Mouse (Mus musculus): ENCODE measurements around the gene Ptprs. TPM values are rescaled to one million over a fixed set of nuclear protein-coding genes. Genes with fewer than 3 reads are reported as not detected.

Gene Ptprs
- polyA plus RNA-seq, 1 experiment from 2014 or later: 44.7 TPM

DNA sequence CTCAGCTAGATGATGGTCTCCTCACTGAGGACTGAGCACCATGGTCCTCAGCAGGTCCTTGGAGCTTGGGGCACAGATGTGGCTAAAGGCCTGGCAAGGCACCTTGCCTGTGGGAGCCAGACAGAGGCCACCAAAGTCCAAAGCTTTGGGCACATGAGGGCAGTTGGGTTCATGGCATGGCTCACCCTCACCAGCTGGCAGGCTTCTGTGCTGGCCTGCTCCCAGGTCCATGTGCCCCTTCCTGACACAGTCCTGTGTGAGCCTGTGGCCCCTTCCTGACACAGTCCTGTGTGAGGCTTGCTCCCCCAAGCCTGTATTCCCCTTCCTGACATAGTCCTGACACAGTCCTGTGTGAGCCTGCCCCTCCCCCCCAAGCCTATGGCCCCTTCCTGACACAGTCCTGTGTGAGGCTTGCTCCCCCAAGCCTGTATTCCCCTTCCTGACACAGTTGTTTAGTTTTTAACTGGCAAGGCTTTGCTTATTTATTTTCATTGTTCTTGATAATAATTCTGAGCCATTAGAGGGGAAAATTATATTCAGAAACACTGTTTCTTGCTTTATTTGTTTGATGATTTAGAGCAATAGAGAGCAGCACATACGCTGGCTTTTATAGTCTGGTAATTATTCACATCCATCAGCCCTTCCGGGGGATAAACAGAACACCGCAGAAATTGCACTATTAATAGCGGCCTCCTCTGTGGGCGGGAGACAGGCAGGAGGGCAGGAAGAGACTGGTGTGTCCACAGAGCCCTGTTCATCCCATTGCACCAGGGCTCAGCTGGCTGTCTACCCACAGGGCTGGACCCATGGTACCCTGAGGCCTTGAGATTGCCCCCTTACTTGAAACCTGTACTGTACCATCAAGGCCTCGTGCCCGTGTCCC lies 110.3 kb downstream of the Ptprs start:
- H3K27me3 ChIP-seq (ENCODE audit: insufficient read depth, low read length): no peaks in the 10 kb centered on the region
- peaks cover 12% of the 10 kb centered on the region for H3K4me1 ChIP-seq (replicated peaks; ENCODE audit: insufficient read depth, low read length)
- H3K27ac ChIP-seq: 0 out of 2 replicates have a peak overlapping the region, but pooled peaks have one; percentile 6
- WGBS: 32% methylated on average over 7 of the region's 7 CpGs
- peaks cover 21% of the 10 kb centered on the region; the same call in 1 of the 2 replicates for H3K36me3 ChIP-seq (ENCODE audit: insufficient read depth, low read length)
- H3K4me3 ChIP-seq (replicated peaks; ENCODE audit: low read depth, low read length): no peak overlapping the region
- no peaks in the 10 kb centered on the region for H3K9me3 ChIP-seq (replicated peaks; ENCODE audit: low read length)
- H3K4me2 ChIP-seq (ENCODE audit: low read length): no peak overlapping the region
- TF ChIP-seq CTCF (IDR thresholded peaks at IDR 0.05; ENCODE audit: low read depth): no peak
- no peak; the same call in 1 of the 2 replicates for ATAC-seq (replicated peaks; ENCODE audit: low FRiP score, low read depth)
- DNase-seq (ENCODE audit: low spot score): peak; percentile 70
- H3K9ac ChIP-seq (ENCODE audit: low read depth, low read length): peak overlapping the region; percentile 3; the same call in 1 of the 2 replicates

Small RNA genes within 50 kb of the gene (microRNA-seq; reads per million reads assigned to microRNA genes)
- not detected for gene Mir6977

Other genes with a start within 250 kb of the Ptprs start
- 11.7 TPM in 2 replicates for gene Fem1a, start 219.7 kb downstream of the Ptprs start, polyA plus RNA-seq (2015; fragmentation: Nextera tagmentation; extraction: Ambion mirVana)
- 6.9 and 7.7 TPM in 2 replicates for gene Ticam1, start 199.7 kb downstream of the Ptprs start, polyA plus RNA-seq (2015; fragmentation: Nextera tagmentation; extraction: Ambion mirVana)
- 69.6 and 75.2 TPM in 2 replicates for gene Plin3, start 183.6 kb downstream of the Ptprs start, polyA plus RNA-seq (2015; fragmentation: Nextera tagmentation; extraction: Ambion mirVana)
- not detected in 2 replicates for gene Arrdc5, start 176.2 kb downstream of the Ptprs start, polyA plus RNA-seq (2015; fragmentation: Nextera tagmentation; extraction: Ambion mirVana)
- 54.3 and 67.3 TPM in 2 replicates for gene Uhrf1, start 173.2 kb downstream of the Ptprs start, polyA plus RNA-seq (2015; fragmentation: Nextera tagmentation; extraction: Ambion mirVana)
- 22.4 and 23.1 TPM in 2 replicates for gene Kdm4b, start 150.4 kb downstream of the Ptprs start, polyA plus RNA-seq (2015; fragmentation: Nextera tagmentation; extraction: Ambion mirVana)
- not detected in 2 replicates for gene Znrf4, start 35.9 kb upstream of the Ptprs start, polyA plus RNA-seq (2015; fragmentation: Nextera tagmentation; extraction: Ambion mirVana)
- gene Gm20219, start 77.9 kb upstream of the Ptprs start, polyA plus RNA-seq (2015; fragmentation: Nextera tagmentation; extraction: Ambion mirVana): 0.93 and 1.1 TPM in 2 replicates
- 35.7 and 43.4 TPM in 2 replicates for gene Safb2, start 108.1 kb upstream of the Ptprs start, polyA plus RNA-seq (2015; fragmentation: Nextera tagmentation; extraction: Ambion mirVana)
- gene Safb, start 108.3 kb upstream of the Ptprs start, polyA plus RNA-seq (2015; fragmentation: Nextera tagmentation; extraction: Ambion mirVana): 61.0 and 65.9 TPM in 2 replicates
- 395 and 467 TPM in 2 replicates for gene 2410015M20Rik, start 133.3 kb upstream of the Ptprs start, polyA plus RNA-seq (2015; fragmentation: Nextera tagmentation; extraction: Ambion mirVana)
- 2,445 and 2,952 TPM in 2 replicates for gene Rpl36, start 136.9 kb upstream of the Ptprs start, polyA plus RNA-seq (2015; fragmentation: Nextera tagmentation; extraction: Ambion mirVana)
- gene Lonp1, start 150.4 kb upstream of the Ptprs start, polyA plus RNA-seq (2015; fragmentation: Nextera tagmentation; extraction: Ambion mirVana): 45.4 and 46.8 TPM in 2 replicates
- 0.78 and 1.0 TPM in 2 replicates for gene Catsperd, start 151.7 kb upstream of the Ptprs start, polyA plus RNA-seq (2015; fragmentation: Nextera tagmentation; extraction: Ambion mirVana)
- 57.4 and 58.8 TPM in 2 replicates for gene Ranbp3, start 196.8 kb upstream of the Ptprs start, polyA plus RNA-seq (2015; fragmentation: Nextera tagmentation; extraction: Ambion mirVana)
- 683 and 742 TPM in 2 replicates for gene Ndufa11, start 241.3 kb upstream of the Ptprs start, polyA plus RNA-seq (2015; fragmentation: Nextera tagmentation; extraction: Ambion mirVana)
- gene Vmac, start 241.5 kb upstream of the Ptprs start, polyA plus RNA-seq (2015; fragmentation: Nextera tagmentation; extraction: Ambion mirVana): 24.4 and 27.4 TPM in 2 replicates